Mouse (Mus musculus): ENCODE data around the gene Hivep1.

GRCm38 (mm10) chr13:42159416-42160185 is 107.8 kb downstream of the Hivep1 start:
- TF ChIP-seq POLR2A (IDR thresholded peaks at IDR 0.05; ENCODE audit: insufficient read length, low read depth) (no peak), MYOG (IDR thresholded peaks at IDR 0.05; ENCODE audit: control insufficient read depth in 1 of 3, insufficient read depth in 1 of 3, insufficient read length in 2 of 3, low read depth in 2 of 3) (no peak), REST (IDR thresholded peaks at IDR 0.05; ENCODE audit: insufficient read depth, insufficient read length) (no peak), USF1 (IDR thresholded peaks at IDR 0.05; ENCODE audit: low read depth) (no peak), POLR2AphosphoS2 (IDR thresholded peaks at IDR 0.05; ENCODE audit: insufficient read length, low read depth) (no peak), MAX (IDR thresholded peaks at IDR 0.05; ENCODE audit: low read depth) (no peak), TCF12 (IDR thresholded peaks at IDR 0.05; ENCODE audit: insufficient read depth, poor library complexity, severe bottlenecking) (no peak), CEBPB (IDR thresholded peaks at IDR 0.05; ENCODE audit: insufficient read depth, poor library complexity, severe bottlenecking) (no peak)
